Mouse (Mus musculus): ENCODE measurements around the gene Pmpca.

DNA sequence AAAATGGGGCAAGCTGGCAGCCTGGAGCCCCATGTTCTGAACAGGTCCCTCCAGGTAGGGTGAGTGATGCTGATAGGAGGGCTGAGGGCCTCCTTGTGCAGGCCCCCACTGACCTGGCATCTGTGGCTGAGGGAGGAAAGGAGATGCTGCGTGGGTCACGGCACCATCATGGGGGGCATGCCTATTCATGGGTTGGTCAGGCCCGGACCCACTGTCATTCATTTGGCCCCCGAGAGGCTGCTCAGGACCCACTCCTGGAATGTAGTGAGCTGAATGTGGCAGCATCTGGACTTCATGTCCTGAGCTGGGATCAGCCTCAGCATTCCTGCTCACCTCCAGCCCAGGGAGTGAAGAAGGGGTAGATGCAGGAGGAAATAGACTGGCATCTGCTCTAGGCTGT is 52.1 kb downstream of the Pmpca start:
- TF ChIP-seq CTCF (IDR thresholded peaks at IDR 0.05; ENCODE audit: low read depth), result no peak
- TF ChIP-seq EP300 (optimal IDR thresholded peaks at IDR 0.05), result no peak

Measured in stomach, postnatal 0 days (tissue).